Mouse (Mus musculus) CD8-positive naive resting alpha-beta T cell, adult 2 months (primary cell): ENCODE results near the gene Drg1.

Source experiments
- DNase-seq, 2 experiments: peaks; one replicate each; pipeline ENCODE4 v3.0.0; 2022; ENCODE audit warnings: low read depth in 2 of 2, low spot score in 2 of 2

The Drg1 gene

GRCm38 (mm10) chr11:3138323-3138722 lies 127.9 kb downstream of the Drg1 start:
- peak; percentile 49 to 57 for DNase-seq
